Mouse (Mus musculus): ENCODE results near the gene Tubgcp4. TPM values are rescaled to one million over a fixed set of nuclear protein-coding genes. Genes with fewer than 3 reads are reported as not detected.

The Tubgcp4 gene
- polyA plus RNA-seq, 1 experiment from 2014 or later, result 50.4 TPM

DNA sequence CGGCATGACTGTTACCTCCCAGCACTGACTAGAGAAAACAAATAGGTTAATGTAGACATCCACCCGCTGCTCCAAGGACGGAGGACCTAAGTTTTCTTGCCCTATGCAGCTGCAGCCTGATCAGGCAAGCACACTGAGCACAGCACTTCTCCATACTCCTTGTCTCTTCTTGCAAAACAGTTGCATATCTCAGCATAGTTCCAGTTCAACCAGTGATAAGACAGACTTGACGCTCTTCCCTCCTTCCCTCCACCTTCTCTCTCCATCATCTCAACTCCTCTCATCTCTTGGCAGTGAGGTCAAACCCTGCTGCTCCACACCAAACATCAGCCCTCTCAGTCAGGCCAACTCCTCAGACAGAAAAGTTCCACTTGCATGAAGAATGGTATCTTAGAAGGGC, 57.7 kb downstream of the Tubgcp4 start:
- no peaks in the 10 kb centered on the region for H3K9me3 ChIP-seq (replicated peaks; ENCODE audit: control insufficient read depth, low read length, poor library complexity, severe bottlenecking)
- peaks cover 30% of the 10 kb centered on the region for H3K36me3 ChIP-seq (ENCODE audit: control insufficient read depth, insufficient read depth, low read length)
- WGBS, result 72% methylated on average over 4 of the region's 4 CpGs
- H3K9ac ChIP-seq (ENCODE audit: low read depth, low read length), result no peak overlapping the region
- no peak overlapping the region for H3K27ac ChIP-seq (ENCODE audit: low read length)
- no peaks in the 10 kb centered on the region for H3K27me3 ChIP-seq (ENCODE audit: control insufficient read depth, insufficient read depth, low read depth, low read length)
- ATAC-seq, result no peak
- H3K4me1 ChIP-seq (ENCODE audit: control insufficient read depth, insufficient read depth, low read length), result 0 out of 2 replicates have a peak, but pooled peaks cover 2% of the 10 kb centered on the region
- H3K4me2 ChIP-seq (ENCODE audit: low read length), result no peak overlapping the region
- H3K4me3 ChIP-seq (ENCODE audit: low read depth, low read length), result no peak overlapping the region

DNA sequence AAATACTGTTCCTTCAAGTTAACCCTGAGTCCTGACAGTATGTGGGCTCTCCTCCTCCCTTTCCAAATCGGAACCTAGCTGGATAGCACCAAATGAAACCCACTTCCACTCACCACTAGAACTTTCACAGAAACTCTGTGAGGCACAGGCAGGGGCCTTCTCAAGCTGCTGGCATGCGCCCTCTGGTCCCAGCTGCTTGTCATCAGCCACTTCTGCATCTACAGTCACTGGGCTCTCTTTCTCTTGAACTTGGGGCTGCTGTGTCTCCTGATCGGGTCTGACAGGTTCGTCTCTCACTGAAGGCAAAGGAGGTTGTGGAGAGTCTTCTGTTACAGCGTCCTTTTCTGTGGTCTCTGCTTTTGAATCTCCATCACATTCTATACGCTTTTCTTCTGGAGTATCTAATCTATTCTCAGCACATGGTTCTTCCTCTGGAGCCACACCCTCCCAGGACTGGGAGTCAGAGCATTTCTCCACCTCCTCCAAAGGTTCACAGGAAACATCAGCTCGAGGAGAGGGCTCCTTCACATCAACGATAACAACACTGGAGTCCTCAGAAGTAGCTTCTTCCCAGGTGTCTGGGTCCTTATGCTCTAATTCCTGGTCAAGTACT, 65.1 kb downstream of the Tubgcp4 start:
- no peaks in the 10 kb centered on the region for H3K4me1 ChIP-seq (ENCODE audit: control insufficient read depth, insufficient read depth, low read length)
- no peak overlapping the region for H3K9ac ChIP-seq (ENCODE audit: low read depth, low read length)
- no peaks in the 10 kb centered on the region for H3K9me3 ChIP-seq (replicated peaks; ENCODE audit: control insufficient read depth, low read length, poor library complexity, severe bottlenecking)
- H3K4me2 ChIP-seq (ENCODE audit: low read length), result no peak overlapping the region
- no peaks in the 10 kb centered on the region for H3K27me3 ChIP-seq (ENCODE audit: control insufficient read depth, insufficient read depth, low read depth, low read length)
- no peak for ATAC-seq
- no peak overlapping the region for H3K27ac ChIP-seq (ENCODE audit: low read length)
- WGBS, result 93% methylated on average over 8 of the region's 8 CpGs
- no peak overlapping the region for H3K4me3 ChIP-seq (ENCODE audit: low read depth, low read length)
- peaks cover 34% of the 10 kb centered on the region for H3K36me3 ChIP-seq (ENCODE audit: control insufficient read depth, insufficient read depth, low read length)

DNA sequence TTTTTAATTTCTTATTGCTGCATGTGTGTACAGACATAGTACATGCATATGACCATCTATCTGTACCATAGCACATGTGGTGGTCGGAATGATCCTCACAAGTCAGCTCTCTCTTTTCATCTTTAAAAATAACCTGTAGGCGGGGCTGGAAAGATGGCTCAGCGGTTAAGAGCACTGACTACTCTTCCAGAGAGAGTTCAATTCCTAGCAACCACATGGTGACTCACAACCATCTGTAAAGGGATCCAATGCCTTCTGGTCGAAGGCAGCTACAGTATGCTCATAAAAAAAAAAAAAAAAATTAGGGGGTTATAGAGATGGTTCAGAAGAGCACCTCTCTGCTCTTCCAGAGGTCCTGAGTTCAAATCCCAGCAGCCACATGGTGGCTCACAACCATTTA, 69.0 kb downstream of the Tubgcp4 start:
- no peak for ATAC-seq
- H3K4me1 ChIP-seq (ENCODE audit: control insufficient read depth, insufficient read depth, low read length), result no peaks in the 10 kb centered on the region
- no peaks in the 10 kb centered on the region for H3K9me3 ChIP-seq (replicated peaks; ENCODE audit: control insufficient read depth, low read length, poor library complexity, severe bottlenecking)
- no peak overlapping the region for H3K4me3 ChIP-seq (ENCODE audit: low read depth, low read length)
- H3K4me2 ChIP-seq (ENCODE audit: low read length), result no peak overlapping the region
- peaks cover 24% of the 10 kb centered on the region for H3K36me3 ChIP-seq (ENCODE audit: control insufficient read depth, insufficient read depth, low read length)
- no peak overlapping the region for H3K27ac ChIP-seq (ENCODE audit: low read length)
- no peaks in the 10 kb centered on the region for H3K27me3 ChIP-seq (ENCODE audit: control insufficient read depth, insufficient read depth, low read depth, low read length)
- no peak overlapping the region for H3K9ac ChIP-seq (ENCODE audit: low read depth, low read length)
- 93% methylated on average over 4 of the region's 4 CpGs for WGBS

DNA sequence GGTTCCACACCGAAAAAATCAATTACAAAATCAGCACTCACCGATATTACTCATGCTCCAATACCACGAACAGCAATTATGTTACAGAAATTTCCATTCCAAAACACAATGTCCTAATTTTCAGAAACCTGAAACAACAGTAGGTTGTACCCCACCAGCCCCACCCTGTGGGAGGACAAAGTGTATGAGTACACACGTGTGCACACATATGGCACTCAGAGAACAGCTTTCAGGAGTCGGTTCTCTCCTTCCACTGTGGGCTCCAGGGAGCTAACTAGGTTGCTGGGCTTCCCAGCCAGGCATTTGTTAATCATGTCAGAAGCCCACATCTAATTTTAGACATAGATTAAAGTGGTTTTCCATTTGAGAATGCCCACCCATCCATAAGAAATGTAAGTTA, 73.6 kb downstream of the Tubgcp4 start:
- WGBS, result 95% methylated on average over 5 of the region's 5 CpGs
- no peak overlapping the region for H3K4me2 ChIP-seq (ENCODE audit: low read length)
- no peaks in the 10 kb centered on the region for H3K4me1 ChIP-seq (ENCODE audit: control insufficient read depth, insufficient read depth, low read length)
- H3K36me3 ChIP-seq (ENCODE audit: control insufficient read depth, insufficient read depth, low read length), result peaks cover 39% of the 10 kb centered on the region
- no peaks in the 10 kb centered on the region for H3K9me3 ChIP-seq (replicated peaks; ENCODE audit: control insufficient read depth, low read length, poor library complexity, severe bottlenecking)
- no peaks in the 10 kb centered on the region for H3K27me3 ChIP-seq (ENCODE audit: control insufficient read depth, insufficient read depth, low read depth, low read length)
- no peak for ATAC-seq
- no peak overlapping the region for H3K27ac ChIP-seq (ENCODE audit: low read length)
- no peak overlapping the region for H3K9ac ChIP-seq (ENCODE audit: low read depth, low read length)
- no peak overlapping the region for H3K4me3 ChIP-seq (ENCODE audit: low read depth, low read length)

Other genes starting within 250 kb of the Tubgcp4 start
- 38.8 and 38.9 TPM in 2 replicates for gene Ubr1, start 199.9 kb upstream of the Tubgcp4 start, polyA plus RNA-seq (2015; fragmentation: Nextera tagmentation; extraction: Ambion mirVana)
- gene Tmem62, start 193.6 kb upstream of the Tubgcp4 start, polyA plus RNA-seq (2015; fragmentation: Nextera tagmentation; extraction: Ambion mirVana), result 12.9 and 13.1 TPM in 2 replicates
- 79.1 and 83.2 TPM in 2 replicates for gene Ccndbp1, start 162.3 kb upstream of the Tubgcp4 start, polyA plus RNA-seq (2015; fragmentation: Nextera tagmentation; extraction: Ambion mirVana)
- 0.16 and 0.25 TPM in 2 replicates for gene Epb42, start 133.6 kb upstream of the Tubgcp4 start, polyA plus RNA-seq (2015; fragmentation: Nextera tagmentation; extraction: Ambion mirVana)
- gene Tgm5, start 84.8 kb upstream of the Tubgcp4 start, polyA plus RNA-seq (2015; fragmentation: Nextera tagmentation; extraction: Ambion mirVana), result 0.07 and 0.09 TPM in 2 replicates
- gene Tgm7, start 60.9 kb upstream of the Tubgcp4 start, polyA plus RNA-seq (2015; fragmentation: Nextera tagmentation; extraction: Ambion mirVana), result not detected in 2 replicates
- 24.3 and 30.3 TPM in 2 replicates for gene Adal, start 30.2 kb upstream of the Tubgcp4 start, polyA plus RNA-seq (2015; fragmentation: Nextera tagmentation; extraction: Ambion mirVana)
- gene Lcmt2, start 30.0 kb upstream of the Tubgcp4 start, polyA plus RNA-seq (2015; fragmentation: Nextera tagmentation; extraction: Ambion mirVana), result 20.3 and 20.4 TPM in 2 replicates
- gene Zscan29, start 471 bp downstream of the Tubgcp4 start, polyA plus RNA-seq (2015; fragmentation: Nextera tagmentation; extraction: Ambion mirVana), result 6.8 and 7.0 TPM in 2 replicates
- gene Trp53bp1, start 100.8 kb downstream of the Tubgcp4 start, polyA plus RNA-seq (2015; fragmentation: Nextera tagmentation; extraction: Ambion mirVana), result 170 and 193 TPM in 2 replicates
- gene Map1a, start 118.9 kb downstream of the Tubgcp4 start, polyA plus RNA-seq (2015; fragmentation: Nextera tagmentation; extraction: Ambion mirVana), result 17.0 and 20.1 TPM in 2 replicates
- gene Ppip5k1, start 184.7 kb downstream of the Tubgcp4 start, polyA plus RNA-seq (2015; fragmentation: Nextera tagmentation; extraction: Ambion mirVana), result 23.3 and 24.5 TPM in 2 replicates
- 79.9 and 108 TPM in 2 replicates for gene Ckmt1, start 187.1 kb downstream of the Tubgcp4 start, polyA plus RNA-seq (2015; fragmentation: Nextera tagmentation; extraction: Ambion mirVana)
- 0.03 and 0.04 TPM in 2 replicates for gene Strc, start 216.5 kb downstream of the Tubgcp4 start, polyA plus RNA-seq (2015; fragmentation: Nextera tagmentation; extraction: Ambion mirVana)
- 377 and 397 TPM in 2 replicates for gene Pdia3, start 243.1 kb downstream of the Tubgcp4 start, polyA plus RNA-seq (2015; fragmentation: Nextera tagmentation; extraction: Ambion mirVana)
- 4.1 and 6.0 TPM in 2 replicates for gene Catsper2, start 243.1 kb downstream of the Tubgcp4 start, polyA plus RNA-seq (2015; fragmentation: Nextera tagmentation; extraction: Ambion mirVana)

All from midbrain, embryonic 16.5 days (tissue).